Mouse (Mus musculus) heart, adult 2 months (tissue): ENCODE data around the gene Tfr2.

Source experiments
- CTCF ChIP-seq: fragments of 200-600 bp; IDR thresholded peaks from 2 replicates; pipeline ENCODE4 v1.8.1; 2022; ENCODE audit warnings: antibody characterized with exemption, mild to moderate bottlenecking, moderate library complexity
- EP300 ChIP-seq: fragments of 200-500 bp; IDR thresholded peaks from 2 replicates; pipeline ENCODE4 v1.6.1; 2011; ENCODE audit warnings: low read depth, low read length, control low read depth; ENCODE audit not compliant: insufficient read depth
- POLR2A ChIP-seq: fragments of 200-500 bp; IDR thresholded peaks from 2 replicates; pipeline ENCODE4 v1.6.1; 2011; ENCODE audit warnings: mild to moderate bottlenecking, low read depth, low read length, control low read depth; ENCODE audit not compliant: insufficient read depth

DNA sequence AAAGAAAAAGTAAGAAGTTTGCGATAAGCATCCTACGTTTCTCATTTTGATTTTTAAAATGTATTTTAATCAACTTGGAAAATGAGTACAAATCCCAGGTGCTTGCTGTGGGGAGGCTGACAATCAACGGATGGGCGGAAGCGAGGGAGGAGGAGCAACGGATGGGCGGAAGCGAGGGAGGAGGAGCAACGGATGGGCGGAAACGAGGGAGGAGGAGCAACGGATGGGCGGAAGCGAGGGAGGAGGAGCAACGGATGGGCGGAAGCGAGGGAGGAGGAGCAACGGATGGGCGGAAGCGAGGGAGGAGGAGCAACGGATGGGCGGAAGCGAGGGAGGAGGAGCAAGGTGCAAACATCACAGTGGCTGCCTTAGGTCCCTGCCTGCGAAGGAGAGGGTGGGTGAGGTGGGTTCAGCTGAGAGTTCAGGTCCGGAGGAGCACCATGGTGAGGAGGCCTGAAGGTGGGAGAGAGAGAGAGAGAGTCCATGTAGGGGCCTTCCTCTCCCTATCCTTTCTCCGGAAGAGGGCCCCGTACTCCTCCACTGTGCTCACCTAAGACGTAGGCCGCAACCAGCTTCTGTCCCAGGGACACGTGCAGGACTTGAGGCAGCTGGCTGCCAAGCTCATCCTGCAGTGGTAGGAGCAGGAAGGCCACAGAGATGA lies 27.1 kb downstream of the Tfr2 start:
- TF ChIP-seq CTCF (no peak), POLR2A (peak; percentile 65; the same call in 1 of the 2 replicates), EP300 (no peak)
